Mouse (Mus musculus) heart, adult 9 months (tissue): ENCODE measurements at regions not wholly inside any gene's neighbourhood (a gene's known extent, or its start where the extent isn't known, plus 50 kb on each side); places are given as distances from the start of the nearest gene placed in this dataset.

ENCODE experiments used
- DNase-seq, 2 experiments: peaks; one replicate each; pipeline ENCODE4 v3.0.0; 2022; ENCODE audit warnings: low spot score in 2 of 2

GRCm38 (mm10) chr10:37231159-37231558, 92.4 kb upstream of the Marcks start:
- no peak for DNase-seq

DNA sequence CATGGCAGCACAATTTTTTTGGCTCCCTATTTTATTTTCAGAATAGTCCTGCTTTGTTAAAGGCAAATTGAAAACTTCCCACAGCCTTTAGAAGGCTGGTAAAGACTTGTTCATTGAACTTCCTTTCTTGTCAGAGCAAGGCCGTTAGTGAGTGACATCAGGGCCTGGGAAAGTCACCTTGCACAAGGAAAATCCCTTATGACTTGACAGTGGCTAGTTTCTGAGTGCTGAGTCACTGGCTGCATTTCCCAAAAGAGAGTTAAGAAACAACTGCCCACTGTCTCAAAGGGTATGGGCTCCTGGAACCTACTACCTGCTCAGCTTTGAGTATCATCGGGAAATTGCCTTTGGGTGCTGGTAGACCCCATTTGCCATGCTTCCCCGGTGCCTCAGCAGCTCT, 89.2 kb upstream of the Marcks start:
- no peak for DNase-seq

GRCm38 (mm10) chr10:37221730-37222129, 83.0 kb upstream of the Marcks start:
- DNase-seq: no peak

DNA sequence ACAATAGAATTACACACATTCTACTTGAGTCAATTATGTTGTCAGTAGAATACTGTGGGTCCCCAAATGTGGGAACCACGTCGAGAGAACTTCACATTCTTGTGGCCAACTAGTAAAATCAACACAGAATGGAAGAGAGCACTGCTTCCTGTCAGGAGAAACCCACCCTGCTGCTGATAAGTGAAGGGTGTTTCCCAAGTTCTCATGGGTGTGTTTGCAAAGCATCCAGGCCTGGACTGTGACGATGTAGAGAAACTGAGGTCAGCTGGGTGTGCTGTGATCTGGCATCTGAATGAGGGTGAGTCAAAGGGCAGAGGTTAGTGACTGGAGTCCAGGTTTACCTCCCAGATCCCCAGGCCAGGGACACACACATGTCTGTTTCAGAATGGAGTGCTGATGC, 81.7 kb upstream of the Marcks start:
- no peak for DNase-seq

- no peak for DNase-seq
Measured at GRCm38 (mm10) chr10:37219936-37220335, 81.2 kb upstream of the Marcks start.

- DNase-seq: no peak
Measured at GRCm38 (mm10) chr10:37219381-37219780, 80.7 kb upstream of the Marcks start.

DNA sequence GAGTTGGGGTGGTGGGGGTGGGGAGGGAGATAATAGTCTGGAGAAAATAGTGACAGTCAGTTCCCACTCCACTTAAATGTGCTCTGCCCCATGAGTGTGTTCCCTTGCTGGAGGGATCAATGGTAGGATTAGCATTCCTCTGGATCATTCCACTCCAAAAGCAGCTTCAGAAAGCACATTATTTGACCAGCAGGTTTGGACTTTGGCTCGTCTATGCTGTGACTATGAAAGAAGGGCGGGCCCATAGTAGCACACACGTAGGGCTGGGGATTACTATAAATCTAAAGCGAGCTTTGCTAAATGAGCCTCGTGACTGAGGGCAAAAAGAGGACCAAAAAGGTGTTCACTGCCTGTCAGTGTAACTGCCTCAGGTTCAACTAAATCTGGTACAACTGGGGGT, 75.9 kb upstream of the Marcks start:
- no peak for DNase-seq

GRCm38 (mm10) chr10:37212350-37213035, 73.8 kb upstream of the Marcks start:
- DNase-seq: no peak

DNA sequence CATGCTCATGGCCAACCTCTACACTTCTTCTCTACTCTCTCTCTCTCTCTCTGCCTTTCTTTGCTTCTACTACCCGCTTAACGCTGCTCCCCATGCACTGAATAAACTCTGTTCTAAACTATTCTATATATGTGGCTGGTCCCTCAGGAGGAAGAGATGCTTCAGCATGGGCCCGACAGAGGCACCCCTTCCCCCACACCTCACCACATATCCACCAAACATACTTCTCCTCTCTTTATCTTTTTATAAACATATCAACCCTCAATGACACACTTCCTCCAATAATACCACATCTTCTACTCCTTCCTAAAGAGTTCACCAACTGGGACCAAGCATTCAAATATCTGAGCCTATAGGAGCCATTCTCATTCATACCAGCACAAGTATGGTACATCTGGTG, 72.6 kb upstream of the Marcks start:
- DNase-seq: no peak

DNA sequence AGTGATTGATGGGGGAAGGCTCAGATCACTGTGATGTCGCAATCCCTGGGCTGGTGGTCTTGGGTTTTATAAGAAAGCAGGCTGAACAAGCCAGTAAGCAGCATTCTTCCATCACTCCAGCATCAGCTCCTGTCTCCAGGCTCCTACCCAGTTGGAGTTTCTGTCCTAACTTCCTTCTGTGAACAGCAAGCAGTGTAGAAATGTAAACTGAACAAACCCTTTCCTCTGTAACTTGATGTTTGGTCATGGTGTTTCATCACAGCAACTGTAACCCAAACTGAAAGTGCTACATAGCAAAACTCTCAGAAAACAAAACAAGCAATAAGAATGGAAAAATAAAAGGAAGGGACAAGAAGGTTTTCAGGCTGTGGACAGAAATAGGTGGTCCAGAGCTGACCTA, 71.5 kb upstream of the Marcks start:
- DNase-seq: no peak

- no peak for DNase-seq
Measured at GRCm38 (mm10) chr10:37206986-37207385, 68.3 kb upstream of the Marcks start.

DNA sequence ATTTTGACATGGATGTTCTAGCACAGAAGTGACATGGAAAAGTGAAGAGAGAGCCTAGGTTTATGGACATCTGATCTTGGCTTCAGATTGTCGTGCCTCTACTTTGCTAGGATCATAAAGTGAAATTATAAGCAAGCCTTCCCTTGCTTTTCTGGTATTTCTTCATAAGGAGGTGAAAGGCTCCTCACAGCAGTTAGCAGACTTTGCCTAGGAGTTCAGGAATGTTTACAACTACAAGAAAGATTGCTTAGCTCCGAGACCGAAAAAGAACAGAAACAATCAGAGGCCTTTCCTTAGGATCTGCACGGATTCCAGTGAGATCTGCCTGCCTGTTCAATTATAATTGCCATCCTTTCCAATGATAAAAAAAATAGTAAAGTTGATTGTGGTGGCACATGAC, 67.8 kb upstream of the Marcks start:
- no peak for DNase-seq

- no peak for DNase-seq
Measured at GRCm38 (mm10) chr10:37203709-37204108, 65.0 kb upstream of the Marcks start.

- DNase-seq: peak in 1 of 2 experiments; percentile 32
Measured at GRCm38 (mm10) chr10:37194798-37195453, 56.2 kb upstream of the Marcks start.

GRCm38 (mm10) chr10:37194131-37194797, 55.5 kb upstream of the Marcks start:
- peak; percentile 76 to 78 for DNase-seq

DNA sequence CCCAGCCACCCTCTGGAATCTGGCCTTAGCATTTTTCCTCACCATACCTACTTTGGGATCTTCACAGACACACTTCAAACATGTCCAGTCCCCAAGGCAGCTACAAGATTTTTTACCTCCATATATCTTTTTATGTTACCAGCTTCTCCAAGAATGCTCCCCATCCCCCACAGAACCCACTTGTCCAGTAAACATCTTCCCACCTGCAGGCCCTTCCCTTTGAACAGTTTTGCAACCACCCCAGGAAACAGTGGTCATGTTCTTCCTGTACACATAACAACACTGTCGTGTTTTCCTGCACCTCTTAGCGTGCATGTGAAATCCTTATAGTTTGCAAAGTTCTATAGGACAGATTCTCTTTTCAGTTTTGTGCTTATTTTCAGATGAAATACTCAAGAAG, 53.9 kb upstream of the Marcks start:
- no peak for DNase-seq

DNA sequence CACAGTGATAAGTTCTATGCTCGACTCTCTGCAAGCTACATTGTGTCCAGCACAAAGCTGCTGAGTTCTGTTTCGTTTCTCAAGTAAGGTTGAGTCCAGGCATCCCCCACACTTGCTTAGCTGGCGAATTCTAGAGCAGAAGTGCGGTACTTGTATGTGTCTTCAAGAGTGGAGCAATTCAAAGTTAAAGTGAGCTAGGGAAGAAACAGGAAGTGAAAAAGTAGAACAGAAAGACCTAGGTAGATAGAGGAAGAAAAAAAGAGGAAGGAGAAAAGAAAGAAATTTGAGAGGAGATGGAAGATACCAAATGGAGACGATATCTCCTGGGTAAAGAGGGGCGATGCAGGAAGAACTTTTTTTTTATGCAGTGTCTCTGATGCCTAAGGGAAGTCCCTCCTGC, 51.4 kb upstream of the Marcks start:
- peak; percentile 19 to 31 for DNase-seq
